ENCODE assay signal across 8 mouse cellular contexts in genomic region chr8:84285665-84286064, GRCm38 (mm10). TPM values are rescaled to one million over a fixed set of nuclear protein-coding genes. Genes with fewer than 3 reads are reported as not detected.
DNase-seq lines count a peak whose midpoint lies in the region; TF ChIP-seq lines count a peak whose summit lies in the region.
"Not testable (repeated sequence)": the region's sequence is repeated elsewhere in the genome, so short reads cannot be mapped to it uniquely, and the experiment has no call there.

No protein-coding gene starts in this region.

- H3K4me3 ChIP-seq in midbrain, embryonic 10.5 days; testis, adult 2 months (ENCODE audit: control insufficient read depth, low read depth, low read length): not testable (repeated sequence)

- 54% methylated on average over 5 of the region's 5 CpGs for WGBS in midbrain, embryonic 10.5 days

- not testable (repeated sequence) for H3K4me1 ChIP-seq in midbrain, embryonic 10.5 days; testis, adult 2 months (ENCODE audit: control insufficient read depth, insufficient read depth, low read length)

- H3K36me3 ChIP-seq in midbrain, embryonic 10.5 days; testis, adult 2 months (ENCODE audit: control insufficient read depth, insufficient read depth, low read length): not testable (repeated sequence)

- TF ChIP-seq POLR2A in testis, adult 2 months (IDR thresholded peaks at IDR 0.05; ENCODE audit: control insufficient read depth, low read depth, low read length): not testable (repeated sequence)

- peak; percentile 43; the same call in 1 of the 2 replicates for TF ChIP-seq CTCF in testis, adult 2 months (IDR thresholded peaks at IDR 0.05; ENCODE audit: control insufficient read depth, insufficient read depth, insufficient replicate concordance, low read depth, low read length)

- peak; percentile 70 for DNase-seq in CD4-positive, CD25-positive, alpha-beta regulatory T cell, adult 2 months (ENCODE audit: low read depth, low spot score)
- peak; percentile 61 for DNase-seq in adrenal gland, postnatal 10 days
- peak; percentile 40 for DNase-seq in embryo, embryonic 11.5 days (ENCODE audit: low read depth, low spot score)
- DNase-seq in heart, adult 11 months: peak; percentile 92
- DNase-seq in kidney, adult 18-20 months: peak; percentile 50
- peak; percentile 45 for DNase-seq in liver
- DNase-seq in midbrain, embryonic 10.5 days (ENCODE audit: low spot score): peak; percentile 30

- H3K27me3 ChIP-seq in midbrain, embryonic 10.5 days (ENCODE audit: low read depth, poor library complexity, severe bottlenecking); testis, adult 2 months (ENCODE audit: control insufficient read depth, insufficient read depth, low read length): not testable (repeated sequence)

- H3K27ac ChIP-seq in midbrain, embryonic 10.5 days (replicated peaks); testis, adult 2 months (ENCODE audit: control insufficient read depth, insufficient read depth, low read depth, low read length): not testable (repeated sequence)

- H3K9me3 ChIP-seq in midbrain, embryonic 10.5 days (replicated peaks): not testable (repeated sequence)

RNA-seq across cellular contexts. Expression of gene Ccdc130, which starts 15.5 kb away (rescaled TPM):
- 10 to 100 TPM; 14.2 to 16.5 TPM for total RNA-seq in adrenal gland, postnatal 10 days (2021)
- polyA plus RNA-seq in midbrain, embryonic 10.5 days (2016; fragmentation: Nextera tagmentation; extraction: Ambion mirVana): 23.8 and 24.1 TPM in 2 replicates
- 53.5 and 74.1 TPM in 2 replicates for polyA plus RNA-seq in testis, adult 2 months (2012; rRNA removed)

RNA-seq across cellular contexts. Expression of gene Mri1, which starts 28.5 kb away (rescaled TPM):
- total RNA-seq in adrenal gland, postnatal 10 days (2021): 10 to 100 TPM; 28.0 to 34.4 TPM
- polyA plus RNA-seq in midbrain, embryonic 10.5 days (2016; fragmentation: Nextera tagmentation; extraction: Ambion mirVana): 65.5 and 72.0 TPM in 2 replicates
- polyA plus RNA-seq in testis, adult 2 months (2012; rRNA removed): 7.5 and 12.1 TPM in 2 replicates

RNA-seq across cellular contexts. Expression of gene D8Ertd738e, which starts 36.1 kb away (rescaled TPM):
- total RNA-seq in adrenal gland, postnatal 10 days (2021): 100 to 1,000 TPM; 210 to 233 TPM
- polyA plus RNA-seq in midbrain, embryonic 10.5 days (2016; fragmentation: Nextera tagmentation; extraction: Ambion mirVana): 363 and 389 TPM in 2 replicates
- 104 and 116 TPM in 2 replicates for polyA plus RNA-seq in testis, adult 2 months (2012; rRNA removed)

RNA-seq across cellular contexts. Expression of gene Zswim4, which starts 48.8 kb away (rescaled TPM):
- 10 to 100 TPM; 22.7 to 26.3 TPM for total RNA-seq in adrenal gland, postnatal 10 days (2021)
- 30.4 and 39.5 TPM in 2 replicates for polyA plus RNA-seq in midbrain, embryonic 10.5 days (2016; fragmentation: Nextera tagmentation; extraction: Ambion mirVana)
- polyA plus RNA-seq in testis, adult 2 months (2012; rRNA removed): 16.9 and 17.4 TPM in 2 replicates

Comparison
In these comparisons a context has a peak if more than half of its experiments do, and no peak if none do; other contexts are left out.
1. DNase-seq: peak in every context shown above with its lines; median percentile 92 in heart, adult 11 months; 70 in CD4-positive, CD25-positive, alpha-beta regulatory T cell, adult 2 months; 61 in adrenal gland, postnatal 10 days; 50 in kidney, adult 18-20 months; 45 in liver; 40 in embryo, embryonic 11.5 days; 30 in midbrain, embryonic 10.5 days.